Mouse (Mus musculus) hindbrain, embryonic 13.5 days (tissue): ENCODE data around the gene Zfyve16. TPM values are rescaled to one million over a fixed set of nuclear protein-coding genes. Genes with fewer than 3 reads are reported as not detected.

Experiments
- ATAC-seq: fragments of 200-750 bp; cut with Nextera tagmentation; 2 replicates; pipeline ENCODE4 v1.8.0; 2017; ENCODE audit warnings: moderate TSS enrichment; ENCODE audit not compliant: low FRiP score
- H3K27ac ChIP-seq: fragments of 300-500 bp; sonication (generic); 2 replicates; pipeline ENCODE4 v1.5.1; 2015; ENCODE audit warnings: inconsistent platforms, mild to moderate bottlenecking, moderate library complexity
- H3K27me3 ChIP-seq: fragments of 300-500 bp; sonication (generic); 2 replicates; pipeline ENCODE4 v1.6.1; 2015; ENCODE audit warnings: mild to moderate bottlenecking, inconsistent platforms
- H3K36me3 ChIP-seq: fragments of 300-500 bp; sonication (generic); 2 replicates; pipeline ENCODE4 v1.6.1; 2015; ENCODE audit warnings: mild to moderate bottlenecking, inconsistent platforms
- H3K4me1 ChIP-seq: fragments of 300-500 bp; sonication (generic); replicated peaks from 2 replicates; pipeline ENCODE4 v1.6.1; 2015; ENCODE audit warnings: inconsistent platforms
- H3K4me2 ChIP-seq: fragments of 300-500 bp; sonication (generic); 2 replicates; pipeline ENCODE4 v1.6.1; 2015; ENCODE audit warnings: inconsistent platforms, mild to moderate bottlenecking, moderate library complexity
- H3K4me3 ChIP-seq: fragments of 300-500 bp; sonication (generic); 2 replicates; pipeline ENCODE4 v1.5.1; 2015; ENCODE audit warnings: mild to moderate bottlenecking, inconsistent platforms
- H3K9ac ChIP-seq: fragments of 300-500 bp; sonication (generic); 2 replicates; pipeline ENCODE4 v1.6.1; 2015; ENCODE audit warnings: mild to moderate bottlenecking, inconsistent platforms
- H3K9me3 ChIP-seq: fragments of 300-500 bp; sonication (generic); 2 replicates; pipeline ENCODE4 v1.6.1; 2016; ENCODE audit warnings: inconsistent platforms
- WGBS: fragments of 180-500 bp; shearing (Covaris S2); methylation state at CpG from one replicate; pipeline ENCODE4 v1.1.7; 2015; 5-methylcytosine and 5-hydroxymethylcytosine counted together
- polyA plus RNA-seq: library from polyadenylated mRNA; unstranded; fragments of >200 nt; fragmentation: Nextera tagmentation; extraction: Ambion mirVana; gene quantifications from 2 replicates; pipeline ENCODE4 v1.2.1, GENCODE M21; 2015

Zfyve16 gene
- polyA plus RNA-seq, 1 experiment from 2014 or later, result 11.2 TPM

GRCm38 (mm10) chr13:92440286-92440685 is 90.4 kb downstream of the Zfyve16 start:
- Histone ChIP-seq H3K9ac (no peak overlapping the region), H3K27ac (no peak overlapping the region), H3K4me3 (no peak overlapping the region), H3K4me2 (no peak overlapping the region), H3K27me3 (no peaks in the 10 kb centered on the region), H3K36me3 (no peaks in the 10 kb centered on the region), H3K4me1 (no peaks in the 10 kb centered on the region), H3K9me3 (no peaks in the 10 kb centered on the region)
- WGBS, result 79% methylated on average over 13 of the region's 13 CpGs
- ATAC-seq, result no peak

- WGBS, result 92% methylated on average over 10 of the region's 10 CpGs
- Histone ChIP-seq H3K4me2 (no peak overlapping the region), H3K36me3 (no peaks in the 10 kb centered on the region), H3K4me3 (no peak overlapping the region), H3K27ac (no peak overlapping the region), H3K9me3 (no peaks in the 10 kb centered on the region), H3K27me3 (no peaks in the 10 kb centered on the region), H3K4me1 (no peaks in the 10 kb centered on the region), H3K9ac (no peak overlapping the region)
- ATAC-seq, result no peak
These were observed 92.0 kb downstream of the Zfyve16 start for GRCm38 (mm10) chr13:92438656-92439055.

Other genes with a start within 250 kb of the Zfyve16 start
- 0.96 and 1.2 TPM in 2 replicates for gene Gm20379, start 224.9 kb downstream of the Zfyve16 start, polyA plus RNA-seq
- 5.8 and 6.1 TPM in 2 replicates for gene Dhfr, start 176.1 kb downstream of the Zfyve16 start, polyA plus RNA-seq
- gene Msh3, start 175.9 kb downstream of the Zfyve16 start, polyA plus RNA-seq, result 27.1 and 27.3 TPM in 2 replicates
- gene Ankrd34b, start 105.0 kb downstream of the Zfyve16 start, polyA plus RNA-seq, result 1.8 and 1.9 TPM in 2 replicates
- 0.17 and 0.27 TPM in 2 replicates for gene Fam151b, start 46.9 kb downstream of the Zfyve16 start, polyA plus RNA-seq
- gene Spz1, start 45.3 kb upstream of the Zfyve16 start, polyA plus RNA-seq, result not detected in 2 replicates
- 15.8 and 18.6 TPM in 2 replicates for gene Serinc5, start 80.2 kb upstream of the Zfyve16 start, polyA plus RNA-seq